Mouse (Mus musculus) kidney, postnatal 14 days (tissue): ENCODE results near the gene Zfp451.

Experiments used
- DNase-seq: peaks from one replicate; pipeline ENCODE4 v3.0.0; 2022; ENCODE audit warnings: mixed read lengths

Gene Zfp451

GRCm38 (mm10) chr1:33712026-33712425, 102.4 kb downstream of the Zfp451 start:
- no peak for DNase-seq
